Mouse (Mus musculus) liver, adult 2 months (tissue): ENCODE data around the gene Coq8a.

Experiments used
- CTCF ChIP-seq: fragments of 200-500 bp; IDR thresholded peaks from 2 replicates; pipeline ENCODE4 v1.5.1; 2011; ENCODE audit warnings: low read depth, low read length, control low read depth
- POLR2A ChIP-seq: fragments of 200-500 bp; IDR thresholded peaks from 2 replicates; pipeline ENCODE4 v1.6.1; 2011; ENCODE audit warnings: low read length, control low read depth; ENCODE audit not compliant: insufficient read depth; ENCODE audit errors: extremely low read depth

GRCm38 (mm10) chr1:180175167-180175566, 24.2 kb downstream of the Coq8a start:
- TF ChIP-seq CTCF (peak; percentile 27; the same call in 1 of the 2 replicates), POLR2A (no peak)
